Mouse (Mus musculus): ENCODE data around the gene Slc16a14. TPM values are rescaled to one million over a fixed set of nuclear protein-coding genes. Genes with fewer than 3 reads are reported as not detected.

Gene Slc16a14
- polyA plus RNA-seq, 2 experiments: not detected

DNA sequence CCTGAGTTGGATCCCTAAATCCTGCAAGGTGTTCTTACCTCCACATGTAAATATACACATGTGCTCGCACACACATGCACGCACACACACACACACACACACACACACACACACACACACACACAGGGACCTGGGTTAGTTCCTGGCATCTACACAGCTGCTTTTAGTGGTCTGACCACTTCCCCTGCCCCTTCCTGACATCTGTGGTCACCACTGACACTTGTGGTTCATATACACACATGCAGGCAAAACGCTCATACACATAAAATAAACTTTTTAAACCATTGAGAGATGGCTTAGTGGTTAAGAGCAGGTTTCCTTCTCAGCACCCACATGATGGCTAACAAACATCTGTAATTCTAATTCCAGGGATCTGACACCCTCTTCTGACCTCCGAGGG, 19.9 kb downstream of the Slc16a14 start:
- H3K4me1 ChIP-seq (replicated peaks; ENCODE audit: control insufficient read depth in 2 of 2, insufficient read depth in 2 of 2, low read length in 1 of 2): no peaks in the 10 kb centered on the region
- DNase-seq (ENCODE audit: low read depth in 3 of 3, low spot score in 3 of 3): no peak

DNA sequence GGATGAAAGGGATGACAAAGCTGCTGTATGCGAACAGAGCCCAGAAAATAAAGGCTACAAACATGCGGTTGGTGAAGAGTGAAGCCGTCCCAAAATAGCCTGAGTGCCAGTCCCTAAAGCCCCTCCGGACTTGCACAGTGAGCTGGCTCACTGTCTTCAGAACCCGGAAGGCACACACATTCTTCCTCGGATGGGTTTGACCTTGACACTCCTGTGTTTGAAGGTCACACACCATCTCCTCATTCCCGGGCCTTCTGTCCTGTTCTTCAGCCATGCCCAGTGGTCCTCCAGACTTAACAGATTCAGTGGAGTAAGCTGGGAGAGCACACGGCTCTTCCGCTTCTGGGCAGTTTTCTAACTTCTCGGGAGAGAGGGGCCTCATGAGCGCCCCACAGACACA, 22.4 kb downstream of the Slc16a14 start:
- no peaks in the 10 kb centered on the region for H3K9me3 ChIP-seq (ENCODE audit: control insufficient read depth, low read length)
- no peaks in the 10 kb centered on the region for H3K27me3 ChIP-seq (ENCODE audit: control insufficient read depth, insufficient read depth, low read length)
- DNase-seq (ENCODE audit: low read depth in 3 of 3, low spot score in 3 of 3): no peak
- 78% methylated on average over 11 of the region's 11 CpGs for WGBS (ENCODE audit: insufficient replicate concordance)
- no peak overlapping the region for H3K4me3 ChIP-seq (ENCODE audit: insufficient read depth in 1 of 2, low read depth in 2 of 2, low read length in 2 of 2)
- no peak overlapping the region for H3K4me2 ChIP-seq (ENCODE audit: low read depth)
- ATAC-seq (ENCODE audit: insufficient read depth): no peak
- no peaks in the 10 kb centered on the region for H3K36me3 ChIP-seq (replicated peaks; ENCODE audit: control insufficient read depth, insufficient read depth, low read depth)
- no peaks in the 10 kb centered on the region for H3K4me1 ChIP-seq (replicated peaks; ENCODE audit: control insufficient read depth in 2 of 2, insufficient read depth in 2 of 2, low read length in 1 of 2)
- H3K27ac ChIP-seq: no peak overlapping the region
- no peak for TF ChIP-seq CTCF (IDR thresholded peaks at IDR 0.05; ENCODE audit: low read depth)
- TF ChIP-seq EP300 (IDR thresholded peaks at IDR 0.05; ENCODE audit: low read depth): no peak
- H3K9ac ChIP-seq (replicated peaks): no peak overlapping the region

More for the DNA sequence above, 19.9 kb downstream of the Slc16a14 start:
- Histone ChIP-seq H3K36me3 (replicated peaks; ENCODE audit: control insufficient read depth, insufficient read depth, low read depth) (no peaks in the 10 kb centered on the region), H3K27ac (no peak overlapping the region), H3K4me3 (ENCODE audit: insufficient read depth in 1 of 2, low read depth in 2 of 2, low read length in 2 of 2) (no peak overlapping the region), H3K4me2 (ENCODE audit: low read depth) (no peak overlapping the region), H3K9ac (replicated peaks) (no peak overlapping the region), H3K27me3 (ENCODE audit: control insufficient read depth, insufficient read depth, low read length) (no peaks in the 10 kb centered on the region), H3K9me3 (ENCODE audit: control insufficient read depth, low read length) (no peaks in the 10 kb centered on the region)
- 26% methylated on average over 4 of the region's 4 CpGs for WGBS (ENCODE audit: insufficient replicate concordance)
- TF ChIP-seq CTCF (IDR thresholded peaks at IDR 0.05; ENCODE audit: low read depth): no peak
- TF ChIP-seq EP300 (IDR thresholded peaks at IDR 0.05; ENCODE audit: low read depth): no peak
- no peak for ATAC-seq (ENCODE audit: insufficient read depth)

DNA sequence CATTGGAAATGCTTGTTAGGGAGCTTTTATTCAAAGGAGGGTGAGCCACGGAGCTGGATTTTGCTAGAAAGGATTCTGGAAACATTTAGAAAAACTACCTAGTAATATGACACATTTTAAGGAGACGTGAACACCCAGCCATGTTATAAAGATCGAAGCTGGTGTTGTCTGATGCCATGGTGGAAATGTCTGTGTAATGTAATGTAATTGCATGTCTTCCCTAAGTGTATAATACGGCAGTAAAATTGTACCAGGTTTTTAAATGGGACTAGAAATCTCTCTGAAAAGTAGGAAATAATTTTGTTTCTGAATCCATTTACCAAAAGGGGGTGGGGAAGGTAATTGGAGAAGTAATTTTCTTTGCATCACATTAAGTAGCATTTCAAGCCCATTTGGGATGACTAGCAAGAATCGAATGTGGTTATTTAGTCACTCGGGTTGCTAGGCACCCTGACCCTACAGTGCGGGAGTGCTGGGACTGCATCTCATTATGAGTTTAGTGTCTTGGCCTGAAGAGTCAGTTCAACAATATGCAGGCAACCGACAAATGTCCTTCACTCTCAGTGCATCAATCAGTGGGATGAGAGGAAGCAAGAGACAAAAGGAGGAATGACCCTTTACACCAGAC, 24.6 kb downstream of the Slc16a14 start:
- H3K36me3 ChIP-seq (replicated peaks; ENCODE audit: control insufficient read depth, insufficient read depth, low read depth): no peaks in the 10 kb centered on the region
- H3K4me1 ChIP-seq (replicated peaks; ENCODE audit: control insufficient read depth in 2 of 2, insufficient read depth in 2 of 2, low read length in 1 of 2): no peaks in the 10 kb centered on the region
- no peaks in the 10 kb centered on the region for H3K27me3 ChIP-seq (ENCODE audit: control insufficient read depth, insufficient read depth, low read length)
- ATAC-seq (ENCODE audit: insufficient read depth) (no peak), DNase-seq (ENCODE audit: low read depth in 3 of 3, low spot score in 3 of 3) (no peak)
- H3K4me2 ChIP-seq (ENCODE audit: low read depth): no peak overlapping the region
- TF ChIP-seq CTCF (IDR thresholded peaks at IDR 0.05; ENCODE audit: low read depth): no peak
- no peak for TF ChIP-seq EP300 (IDR thresholded peaks at IDR 0.05; ENCODE audit: low read depth)
- no peaks in the 10 kb centered on the region for H3K9me3 ChIP-seq (ENCODE audit: control insufficient read depth, low read length)
- no peak overlapping the region for H3K9ac ChIP-seq (replicated peaks)
- H3K4me3 ChIP-seq (ENCODE audit: insufficient read depth in 1 of 2, low read depth in 2 of 2, low read length in 2 of 2): no peak overlapping the region
- WGBS (ENCODE audit: insufficient replicate concordance): 61% methylated on average over 8 of the region's 8 CpGs
- no peak overlapping the region for H3K27ac ChIP-seq

DNA sequence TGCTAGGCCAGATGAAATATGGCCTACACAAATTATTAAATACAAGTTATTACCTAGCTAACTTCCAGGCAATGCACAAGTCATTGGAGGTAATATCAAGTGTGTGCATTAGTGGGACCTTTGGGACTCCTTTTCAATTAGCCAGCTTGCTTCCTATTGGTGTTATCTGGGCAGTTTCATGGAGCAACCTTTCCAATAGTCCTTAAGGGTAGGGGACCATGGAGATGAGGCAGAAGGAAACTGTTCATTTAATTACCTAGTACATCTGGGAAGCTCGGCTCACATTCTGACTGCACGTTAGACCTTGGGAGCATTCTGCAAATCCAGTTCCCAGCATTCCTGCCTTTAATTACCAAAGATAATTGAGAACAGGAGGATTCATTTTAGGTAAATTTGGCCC, 30.5 kb downstream of the Slc16a14 start:
- no peak for ATAC-seq (ENCODE audit: insufficient read depth)
- 75% methylated on average over 2 of the region's 2 CpGs for WGBS (ENCODE audit: insufficient replicate concordance)

DNA sequence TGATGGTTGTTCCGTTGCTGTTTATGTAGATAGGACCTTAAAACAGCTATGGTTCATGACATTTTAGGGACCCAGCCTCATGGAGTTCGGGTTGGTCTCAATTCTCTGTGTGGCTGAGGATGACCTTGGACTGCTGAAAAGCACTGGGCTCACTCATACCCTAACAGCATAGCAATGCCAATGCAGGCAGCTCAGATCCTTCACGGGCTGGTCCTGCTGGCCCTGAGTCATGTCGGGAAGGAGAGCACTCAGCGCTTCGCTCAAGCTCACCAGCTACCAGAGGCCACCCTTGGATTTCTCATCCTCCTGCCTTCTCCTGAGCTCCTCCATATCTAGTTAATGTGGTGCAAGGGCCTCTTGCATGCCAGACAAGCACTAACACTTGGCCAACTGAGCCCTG, 35.8 kb downstream of the Slc16a14 start:
- H3K4me2 ChIP-seq (ENCODE audit: low read depth): no peak overlapping the region
- no peaks in the 10 kb centered on the region for H3K36me3 ChIP-seq (replicated peaks; ENCODE audit: control insufficient read depth, insufficient read depth, low read depth)
- DNase-seq (ENCODE audit: low read depth in 3 of 3, low spot score in 3 of 3): no peak
- H3K27ac ChIP-seq: no peak overlapping the region
- H3K9ac ChIP-seq (replicated peaks): no peak overlapping the region
- H3K4me1 ChIP-seq (replicated peaks; ENCODE audit: control insufficient read depth in 2 of 2, insufficient read depth in 2 of 2, low read length in 1 of 2): no peaks in the 10 kb centered on the region
- H3K9me3 ChIP-seq (ENCODE audit: control insufficient read depth, low read length): no peaks in the 10 kb centered on the region
- 70% methylated on average over 6 of the region's 6 CpGs for WGBS (ENCODE audit: insufficient replicate concordance)
- ATAC-seq (ENCODE audit: insufficient read depth): no peak
- TF ChIP-seq EP300 (IDR thresholded peaks at IDR 0.05; ENCODE audit: low read depth) (no peak), CTCF (IDR thresholded peaks at IDR 0.05; ENCODE audit: low read depth) (no peak)
- H3K27me3 ChIP-seq (ENCODE audit: control insufficient read depth, insufficient read depth, low read length): no peaks in the 10 kb centered on the region
- no peak overlapping the region for H3K4me3 ChIP-seq (ENCODE audit: insufficient read depth in 1 of 2, low read depth in 2 of 2, low read length in 2 of 2)

More for the DNA sequence above, 30.5 kb downstream of the Slc16a14 start:
- TF ChIP-seq EP300 (IDR thresholded peaks at IDR 0.05; ENCODE audit: low read depth) (no peak), CTCF (IDR thresholded peaks at IDR 0.05; ENCODE audit: low read depth) (no peak)
- Histone ChIP-seq H3K9me3 (ENCODE audit: control insufficient read depth, low read length) (no peaks in the 10 kb centered on the region), H3K36me3 (replicated peaks; ENCODE audit: control insufficient read depth, insufficient read depth, low read depth) (no peaks in the 10 kb centered on the region), H3K27me3 (ENCODE audit: control insufficient read depth, insufficient read depth, low read length) (no peaks in the 10 kb centered on the region), H3K4me3 (ENCODE audit: insufficient read depth in 1 of 2, low read depth in 2 of 2, low read length in 2 of 2) (no peak overlapping the region), H3K4me2 (ENCODE audit: low read depth) (no peak overlapping the region), H3K4me1 (replicated peaks; ENCODE audit: control insufficient read depth in 2 of 2, insufficient read depth in 2 of 2, low read length in 1 of 2) (no peaks in the 10 kb centered on the region), H3K9ac (replicated peaks) (no peak overlapping the region), H3K27ac (no peak overlapping the region)
- DNase-seq (ENCODE audit: low read depth in 3 of 3, low spot score in 3 of 3): no peak
